Mouse (Mus musculus): ENCODE data around the gene Angel2. TPM values are rescaled to one million over a fixed set of nuclear protein-coding genes. Genes with fewer than 3 reads are reported as not detected.
"Not testable (repeated sequence)": the region's sequence is repeated elsewhere in the genome, so short reads cannot be mapped to it uniquely, and the experiment has no call there.

Angel2 gene
- polyA plus RNA-seq (2015; fragmentation: Nextera tagmentation; extraction: Ambion mirVana): 27.6 and 28.6 TPM in 2 replicates

GRCm38 (mm10) chr1:190924812-190925211 lies at the start of gene Angel2:
Angel2 (plus strand) TSS chr1:190925112.
- not testable (repeated sequence) for H3K9ac ChIP-seq; ATAC-seq (ENCODE audit: extremely low read depth, insufficient number of reproducible peaks, low FRiP score, low TSS enrichment); H3K27me3 ChIP-seq (replicated peaks); H3K27ac ChIP-seq (replicated peaks); H3K4me2 ChIP-seq; H3K36me3 ChIP-seq; H3K9me3 ChIP-seq; H3K4me3 ChIP-seq
- WGBS: 76% methylated on average over 3 of the region's 3 CpGs
- peaks cover 15% of the 10 kb centered on the region for H3K4me1 ChIP-seq

GRCm38 (mm10) chr1:190875751-190876150 lies 49.2 kb upstream of the Angel2 start:
- peaks cover 40% of the 10 kb centered on the region for H3K36me3 ChIP-seq
- no peak overlapping the region for H3K4me3 ChIP-seq
- no peaks in the 10 kb centered on the region for H3K27me3 ChIP-seq (replicated peaks)
- WGBS: 59% methylated on average over 6 of the region's 6 CpGs
- H3K9me3 ChIP-seq: no peaks in the 10 kb centered on the region
- H3K4me2 ChIP-seq: no peak overlapping the region
- no peak overlapping the region for H3K9ac ChIP-seq
- no peak for ATAC-seq (ENCODE audit: extremely low read depth, insufficient number of reproducible peaks, low FRiP score, low TSS enrichment)
- no peak overlapping the region for H3K27ac ChIP-seq (replicated peaks)
- no peaks in the 10 kb centered on the region for H3K4me1 ChIP-seq

DNA sequence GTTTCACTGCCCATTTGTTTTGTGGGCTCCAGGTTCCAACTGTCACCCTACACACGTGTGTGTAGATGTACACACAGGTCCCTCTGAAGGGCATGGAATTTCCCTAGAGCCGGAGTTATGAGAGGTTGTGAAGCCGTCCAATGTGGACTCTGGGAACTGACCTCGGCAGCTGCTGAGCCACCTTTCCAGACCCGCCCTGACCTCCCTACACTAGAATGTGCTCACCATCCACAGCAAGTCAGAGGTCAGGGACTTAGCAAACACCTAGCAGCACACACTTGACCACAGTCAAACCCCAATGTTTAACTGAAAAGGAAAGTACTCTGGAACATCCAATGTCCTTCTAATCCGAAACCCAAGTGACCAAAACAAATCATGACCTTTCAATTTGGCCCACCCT lies 44.3 kb upstream of the Angel2 start:
- Histone ChIP-seq H3K4me3 (no peak overlapping the region), H3K27ac (replicated peaks) (no peak overlapping the region), H3K36me3 (peaks cover 47% of the 10 kb centered on the region), H3K9ac (no peak overlapping the region), H3K27me3 (replicated peaks) (no peaks in the 10 kb centered on the region), H3K4me2 (no peak overlapping the region), H3K4me1 (peaks cover 7% of the 10 kb centered on the region), H3K9me3 (no peaks in the 10 kb centered on the region)
- 77% methylated on average over 6 of the region's 6 CpGs for WGBS
- ATAC-seq (ENCODE audit: extremely low read depth, insufficient number of reproducible peaks, low FRiP score, low TSS enrichment): no peak

- no peaks in the 10 kb centered on the region for H3K9me3 ChIP-seq
- H3K27ac ChIP-seq (replicated peaks): no peak overlapping the region
- WGBS: 9% methylated on average over 2 of the region's 2 CpGs
- H3K4me2 ChIP-seq: no peak overlapping the region
- no peak overlapping the region for H3K4me3 ChIP-seq
- peaks cover 7% of the 10 kb centered on the region for H3K4me1 ChIP-seq
- peaks cover 48% of the 10 kb centered on the region for H3K36me3 ChIP-seq
- no peak for ATAC-seq (ENCODE audit: extremely low read depth, insufficient number of reproducible peaks, low FRiP score, low TSS enrichment)
- no peak overlapping the region for H3K9ac ChIP-seq
- H3K27me3 ChIP-seq (replicated peaks): no peaks in the 10 kb centered on the region
These were observed 43.5 kb upstream of the Angel2 start for GRCm38 (mm10) chr1:190881422-190881821.

GRCm38 (mm10) chr1:190886014-190886413 lies 38.9 kb upstream of the Angel2 start:
- ATAC-seq (ENCODE audit: extremely low read depth, insufficient number of reproducible peaks, low FRiP score, low TSS enrichment): no peak

DNA sequence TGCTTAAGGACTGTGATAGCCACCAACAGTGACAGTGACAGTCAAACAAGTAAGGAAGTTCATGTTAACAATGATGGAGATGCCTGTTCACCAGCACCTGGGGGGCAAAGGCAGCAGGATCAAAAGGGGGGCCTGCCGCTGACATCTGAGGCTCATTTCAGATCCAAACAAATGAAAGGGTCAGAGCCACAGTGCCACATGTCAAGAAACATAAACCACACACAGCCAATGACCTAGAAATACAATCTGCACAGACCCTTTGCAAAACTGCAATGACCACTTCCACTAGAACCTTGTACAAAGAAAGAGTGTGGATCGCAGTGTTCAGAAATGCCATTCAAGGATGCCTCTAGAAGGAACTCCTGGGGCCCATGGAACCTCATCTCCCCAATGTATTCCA lies 36.9 kb upstream of the Angel2 start:
- 95% methylated on average over 2 of the region's 2 CpGs for WGBS

More at GRCm38 (mm10) chr1:190886014-190886413, 38.9 kb upstream of the Angel2 start:
- H3K27me3 ChIP-seq (replicated peaks): no peaks in the 10 kb centered on the region
- H3K9me3 ChIP-seq: no peaks in the 10 kb centered on the region
- H3K27ac ChIP-seq (replicated peaks): no peak overlapping the region
- no peak overlapping the region for H3K9ac ChIP-seq
- WGBS: 84% methylated on average over 4 of the region's 4 CpGs
- no peak overlapping the region for H3K4me3 ChIP-seq
- H3K4me2 ChIP-seq: no peak overlapping the region
- H3K36me3 ChIP-seq: peaks cover 60% of the 10 kb centered on the region
- peaks cover 7% of the 10 kb centered on the region for H3K4me1 ChIP-seq

DNA sequence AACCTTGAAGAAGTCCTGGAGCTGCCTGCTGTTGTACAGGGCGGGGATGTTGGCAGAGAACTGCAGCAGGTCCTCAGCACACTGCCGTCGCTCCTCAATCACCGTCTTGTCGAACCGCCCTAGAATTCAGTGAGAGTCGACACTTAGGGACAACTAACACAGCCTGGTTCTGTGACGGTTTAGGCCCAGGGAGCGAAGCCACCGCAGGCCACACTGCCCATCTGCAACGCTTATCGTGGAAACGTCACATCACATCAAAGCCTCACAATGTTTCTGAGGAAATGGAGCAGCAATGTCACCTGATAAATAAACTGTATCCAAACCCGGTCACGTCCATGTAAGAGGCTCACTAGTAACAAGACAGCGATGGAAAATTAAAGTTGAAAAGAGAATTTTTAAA lies 36.3 kb upstream of the Angel2 start:
- WGBS: 83% methylated on average over 16 of the region's 16 CpGs
- Histone ChIP-seq H3K36me3 (peaks cover 69% of the 10 kb centered on the region), H3K4me3 (no peak overlapping the region), H3K9ac (no peak overlapping the region), H3K4me2 (no peak overlapping the region), H3K27me3 (replicated peaks) (no peaks in the 10 kb centered on the region), H3K9me3 (no peaks in the 10 kb centered on the region), H3K27ac (replicated peaks) (no peak overlapping the region), H3K4me1 (peaks cover under 1% of the 10 kb centered on the region)
- ATAC-seq (ENCODE audit: extremely low read depth, insufficient number of reproducible peaks, low FRiP score, low TSS enrichment): no peak

More for the DNA sequence above, 36.9 kb upstream of the Angel2 start:
- Histone ChIP-seq H3K4me3 (no peak overlapping the region), H3K4me2 (no peak overlapping the region), H3K9ac (no peak overlapping the region), H3K4me1 (peaks cover 7% of the 10 kb centered on the region), H3K27ac (replicated peaks) (no peak overlapping the region), H3K27me3 (replicated peaks) (no peaks in the 10 kb centered on the region), H3K9me3 (no peaks in the 10 kb centered on the region), H3K36me3 (peaks cover 73% of the 10 kb centered on the region)
- ATAC-seq (ENCODE audit: extremely low read depth, insufficient number of reproducible peaks, low FRiP score, low TSS enrichment): no peak

DNA sequence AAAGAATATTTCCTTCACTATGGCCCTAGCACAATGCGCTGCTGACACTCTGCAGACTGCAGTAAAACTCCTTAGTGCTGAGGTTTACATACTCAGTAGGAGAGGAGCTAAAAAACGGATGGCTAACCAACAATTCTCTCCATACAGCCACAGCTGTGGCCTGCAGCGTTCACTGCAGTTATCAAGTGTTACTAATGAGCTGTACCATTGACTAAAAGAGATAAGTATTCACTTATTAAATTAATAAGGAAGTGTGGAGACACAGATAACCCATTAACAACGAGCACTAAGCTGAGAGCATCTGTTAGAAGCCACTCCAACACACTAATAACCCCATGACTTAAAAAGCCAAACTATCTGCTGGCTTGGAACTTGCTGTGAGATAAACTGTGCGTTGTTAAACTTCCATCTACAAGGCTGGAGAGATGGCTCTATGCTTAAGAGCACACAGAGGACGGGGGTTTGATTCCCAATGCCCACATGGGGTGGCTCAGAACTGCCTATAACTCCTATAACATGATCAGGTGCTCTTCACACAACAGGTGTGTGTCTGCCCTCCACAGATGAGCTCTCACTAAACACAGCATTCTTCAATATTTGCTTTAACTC lies 31.2 kb upstream of the Angel2 start:
- 64% methylated on average over 6 of the region's 6 CpGs for WGBS

GRCm38 (mm10) chr1:190898186-190898585 lies 26.7 kb upstream of the Angel2 start:
- Histone ChIP-seq H3K4me2 (no peak overlapping the region), H3K4me3 (no peak overlapping the region), H3K36me3 (peaks cover 47% of the 10 kb centered on the region), H3K4me1 (peaks cover 13% of the 10 kb centered on the region; the same call in 1 of the 2 replicates), H3K27me3 (replicated peaks) (no peaks in the 10 kb centered on the region), H3K9ac (no peak overlapping the region), H3K9me3 (no peaks in the 10 kb centered on the region), H3K27ac (replicated peaks) (no peak overlapping the region)
- ATAC-seq (ENCODE audit: extremely low read depth, insufficient number of reproducible peaks, low FRiP score, low TSS enrichment): no peak
- 88% methylated on average over 3 of the region's 3 CpGs for WGBS

More for the DNA sequence above, 31.2 kb upstream of the Angel2 start:
- Histone ChIP-seq H3K36me3 (peaks cover 65% of the 10 kb centered on the region), H3K4me2 (no peak overlapping the region), H3K9me3 (no peaks in the 10 kb centered on the region), H3K4me3 (no peak overlapping the region), H3K27me3 (replicated peaks) (no peaks in the 10 kb centered on the region), H3K9ac (no peak overlapping the region), H3K4me1 (no peaks in the 10 kb centered on the region), H3K27ac (replicated peaks) (no peak overlapping the region)
- no peak for ATAC-seq (ENCODE audit: extremely low read depth, insufficient number of reproducible peaks, low FRiP score, low TSS enrichment)

DNA sequence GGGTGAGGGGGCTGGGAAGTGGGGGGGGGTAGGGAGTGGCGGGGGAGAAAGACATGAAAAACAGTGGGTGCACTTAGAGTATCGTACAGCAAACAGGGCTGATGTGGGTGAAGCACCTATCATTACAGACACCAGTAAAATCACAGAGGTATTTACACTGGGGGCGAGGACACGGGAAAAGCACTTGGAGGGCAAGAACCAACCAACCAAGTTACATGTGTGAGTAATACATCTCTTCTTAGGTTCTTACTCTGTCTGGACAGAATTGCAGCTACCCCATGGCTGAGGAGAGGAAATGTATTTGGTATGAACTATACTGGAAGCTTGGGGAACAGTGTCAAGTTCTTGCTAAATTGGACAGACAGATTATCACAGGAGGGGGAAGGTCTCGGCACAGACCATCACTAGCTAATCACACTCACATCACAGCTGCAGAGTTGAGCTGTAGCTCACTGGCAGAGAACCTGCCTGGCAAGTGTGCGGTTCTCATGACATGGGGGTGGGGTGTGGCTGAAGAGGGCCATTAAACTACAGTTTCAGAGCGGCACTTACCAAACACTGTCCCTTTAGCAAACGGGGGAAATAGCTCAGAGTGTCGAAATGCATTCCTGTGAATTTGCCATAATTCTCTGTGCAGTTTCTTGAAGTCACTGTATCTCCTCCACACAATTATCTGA lies 25.9 kb upstream of the Angel2 start:
- ATAC-seq (ENCODE audit: extremely low read depth, insufficient number of reproducible peaks, low FRiP score, low TSS enrichment): no peak
- Histone ChIP-seq H3K9me3 (no peaks in the 10 kb centered on the region), H3K4me3 (no peak overlapping the region), H3K4me2 (no peak overlapping the region), H3K4me1 (peaks cover 13% of the 10 kb centered on the region; the same call in 1 of the 2 replicates), H3K9ac (no peak overlapping the region), H3K27me3 (replicated peaks) (no peaks in the 10 kb centered on the region), H3K27ac (replicated peaks) (0 out of 2 replicates have a peak overlapping the region, but pooled peaks have one; percentile 8), H3K36me3 (peaks cover 55% of the 10 kb centered on the region)
- WGBS: 59% methylated on average over 9 of the region's 9 CpGs

GRCm38 (mm10) chr1:190901082-190901481 lies 23.8 kb upstream of the Angel2 start:
- H3K4me3 ChIP-seq: no peak overlapping the region
- WGBS: 54% methylated on average over 2 of the region's 2 CpGs

More at GRCm38 (mm10) chr1:190901082-190901481, 23.8 kb upstream of the Angel2 start:
- H3K36me3 ChIP-seq: peaks cover 49% of the 10 kb centered on the region
- H3K27me3 ChIP-seq (replicated peaks): no peaks in the 10 kb centered on the region
- no peak overlapping the region for H3K9ac ChIP-seq
- no peak for ATAC-seq (ENCODE audit: extremely low read depth, insufficient number of reproducible peaks, low FRiP score, low TSS enrichment)
- H3K4me1 ChIP-seq: peaks cover 13% of the 10 kb centered on the region; the same call in 1 of the 2 replicates
- H3K9me3 ChIP-seq: no peaks in the 10 kb centered on the region
- no peak overlapping the region for H3K27ac ChIP-seq (replicated peaks)
- H3K4me2 ChIP-seq: no peak overlapping the region

All from heart, embryonic 13.5 days (tissue).